Mouse (Mus musculus) lung, postnatal 0 days (tissue): ENCODE data around the gene Nlgn2. TPM values are rescaled to one million over a fixed set of nuclear protein-coding genes. Genes with fewer than 3 reads are reported as not detected.

ENCODE experiments used
- ATAC-seq: fragments of 200-750 bp; cut with Nextera tagmentation; 2 replicates; pipeline ENCODE4 v1.8.0; 2017; ENCODE audit warnings: moderate library complexity
- DNase-seq: peaks from one replicate; pipeline ENCODE4 v3.0.0-alpha.2; 2016; ENCODE audit warnings: low spot score
- H3K27ac ChIP-seq: fragments of 300-500 bp; sonication (generic); 2 replicates; pipeline ENCODE4 v1.5.1; 2014; ENCODE audit warnings: antibody characterized with exemption, mild to moderate bottlenecking, low read length, mixed read lengths
- H3K27me3 ChIP-seq: fragments of 300-500 bp; sonication (generic); replicated peaks from 2 replicates; pipeline ENCODE4 v1.6.1; 2014; ENCODE audit warnings: low read length, mixed read lengths; ENCODE audit not compliant: insufficient read depth
- H3K36me3 ChIP-seq: fragments of 300-500 bp; sonication (generic); 2 replicates; pipeline ENCODE4 v1.6.1; 2014; ENCODE audit warnings: low read length, mixed read lengths; ENCODE audit not compliant: insufficient read depth
- H3K4me1 ChIP-seq: fragments of 300-500 bp; sonication (generic); 2 replicates; pipeline ENCODE4 v1.6.1; 2014; ENCODE audit warnings: antibody characterized with exemption, low read depth, low read length, mixed read lengths; ENCODE audit not compliant: insufficient read depth
- H3K4me2 ChIP-seq: fragments of 300-500 bp; sonication (generic); replicated peaks from 2 replicates; pipeline ENCODE4 v1.6.1; 2014; ENCODE audit warnings: low read depth, mild to moderate bottlenecking, low read length, moderate library complexity, mixed read lengths
- H3K4me3 ChIP-seq: fragments of 300-500 bp; sonication (generic); 2 replicates; pipeline ENCODE4 v1.5.1; 2014; ENCODE audit warnings: low read depth, low read length
- H3K9ac ChIP-seq: fragments of 300-500 bp; sonication (generic); replicated peaks from 2 replicates; pipeline ENCODE4 v1.6.1; 2014; ENCODE audit warnings: low read depth, mild to moderate bottlenecking
- H3K9me3 ChIP-seq: fragments of 300-500 bp; sonication (generic); 2 replicates; pipeline ENCODE4 v1.6.1; 2016; ENCODE audit warnings: low read length, mixed read lengths
- CTCF ChIP-seq: IDR thresholded peaks from 2 replicates; pipeline ENCODE4 v1.5.1; 2016; ENCODE audit warnings: antibody characterized with exemption, mild to moderate bottlenecking
- EP300 ChIP-seq: IDR thresholded peaks from 2 replicates; pipeline ENCODE4 v1.6.1; 2016; ENCODE audit warnings: antibody characterized with exemption, mild to moderate bottlenecking, control low read depth
- WGBS: fragments of 180-500 bp; shearing (Covaris S2); extraction: QIAGEN DNeasy Blood & Tissue Kit; methylation state at CpG from one replicate; pipeline ENCODE4 v1.1.7; 2014; 5-methylcytosine and 5-hydroxymethylcytosine counted together
- polyA plus RNA-seq: library from polyadenylated mRNA; unstranded; fragments of >200 nt; fragmentation: Nextera tagmentation; extraction: Ambion mirVana; gene quantifications from 2 replicates; pipeline ENCODE4 v1.2.1, GENCODE M21; 2015

Gene Nlgn2
- polyA plus RNA-seq, 1 experiment from 2014 or later: 2.9 TPM

GRCm38 (mm10) chr11:69787306-69787705, 50.3 kb downstream of the Nlgn2 start:
- H3K27me3 ChIP-seq: no peaks in the 10 kb centered on the region
- H3K36me3 ChIP-seq: no peaks in the 10 kb centered on the region
- H3K9ac ChIP-seq: no peak overlapping the region
- WGBS: 86% methylated on average over 5 of the region's 5 CpGs
- no peak overlapping the region for H3K27ac ChIP-seq
- H3K9me3 ChIP-seq: no peaks in the 10 kb centered on the region
- H3K4me1 ChIP-seq: peaks cover 4% of the 10 kb centered on the region; the same call in 1 of the 2 replicates
- DNase-seq: no peak
- TF ChIP-seq EP300: no peak
- TF ChIP-seq CTCF: no peak
- no peak overlapping the region for H3K4me2 ChIP-seq
- no peak overlapping the region for H3K4me3 ChIP-seq
- no peak for ATAC-seq

GRCm38 (mm10) chr11:69784793-69785272, 52.8 kb downstream of the Nlgn2 start:
- H3K27ac ChIP-seq: no peak overlapping the region
- no peaks in the 10 kb centered on the region for H3K27me3 ChIP-seq
- 25% methylated on average over 15 of the region's 15 CpGs for WGBS
- ATAC-seq: peak; percentile 79
- no peak overlapping the region; the same call in 1 of the 2 replicates for H3K4me3 ChIP-seq
- DNase-seq: peak; percentile 84
- peaks cover 4% of the 10 kb centered on the region; the same call in 1 of the 2 replicates for H3K4me1 ChIP-seq
- TF ChIP-seq CTCF: no peak
- TF ChIP-seq EP300: 0 out of 2 replicates have a peak, but pooled peaks have one; percentile 15
- no peaks in the 10 kb centered on the region for H3K9me3 ChIP-seq
- peak overlapping the region; percentile 50 for H3K4me2 ChIP-seq
- H3K9ac ChIP-seq: no peak overlapping the region
- H3K36me3 ChIP-seq: no peaks in the 10 kb centered on the region

- DNase-seq (no peak), ATAC-seq (no peak)
- H3K36me3 ChIP-seq: no peaks in the 10 kb centered on the region
- H3K4me2 ChIP-seq: no peak overlapping the region
- H3K4me1 ChIP-seq: peaks cover 4% of the 10 kb centered on the region; the same call in 1 of the 2 replicates
- TF ChIP-seq CTCF: no peak
- H3K9ac ChIP-seq: no peak overlapping the region
- no peaks in the 10 kb centered on the region for H3K9me3 ChIP-seq
- H3K27ac ChIP-seq: no peak overlapping the region
- H3K4me3 ChIP-seq: no peak overlapping the region
- 26% methylated on average over 4 of the region's 4 CpGs for WGBS
- no peaks in the 10 kb centered on the region for H3K27me3 ChIP-seq
Observed at GRCm38 (mm10) chr11:69781828-69782227, 55.8 kb downstream of the Nlgn2 start.

GRCm38 (mm10) chr11:69778985-69779384, 58.6 kb downstream of the Nlgn2 start:
- H3K27ac ChIP-seq: no peak overlapping the region
- ATAC-seq: no peak
- no peaks in the 10 kb centered on the region for H3K9me3 ChIP-seq
- 27% methylated on average over 7 of the region's 7 CpGs for WGBS
- no peaks in the 10 kb centered on the region for H3K27me3 ChIP-seq
- no peak for DNase-seq
- no peaks in the 10 kb centered on the region for H3K36me3 ChIP-seq
- TF ChIP-seq EP300 (no peak), CTCF (no peak)
- no peak overlapping the region for H3K4me2 ChIP-seq
- H3K9ac ChIP-seq: no peak overlapping the region
- H3K4me3 ChIP-seq: no peak overlapping the region
- H3K4me1 ChIP-seq: no peaks in the 10 kb centered on the region

GRCm38 (mm10) chr11:69778258-69778982, 59.2 kb downstream of the Nlgn2 start:
- Histone ChIP-seq H3K4me3 (no peak overlapping the region), H3K9me3 (no peaks in the 10 kb centered on the region), H3K27me3 (no peaks in the 10 kb centered on the region), H3K4me2 (no peak overlapping the region), H3K27ac (no peak overlapping the region), H3K4me1 (no peaks in the 10 kb centered on the region), H3K36me3 (no peaks in the 10 kb centered on the region), H3K9ac (no peak overlapping the region)
- WGBS: 61% methylated on average over 23 of the region's 23 CpGs
- peak; percentile 18 for DNase-seq
- TF ChIP-seq CTCF: no peak
- TF ChIP-seq EP300: no peak
- ATAC-seq: peak; percentile 32; the same call in 1 of the 2 replicates

- Histone ChIP-seq H3K4me2 (no peak overlapping the region), H3K27me3 (no peaks in the 10 kb centered on the region), H3K9me3 (no peaks in the 10 kb centered on the region), H3K9ac (no peak overlapping the region), H3K4me1 (no peaks in the 10 kb centered on the region), H3K36me3 (no peaks in the 10 kb centered on the region), H3K27ac (no peak overlapping the region), H3K4me3 (no peak overlapping the region)
- no peak for TF ChIP-seq EP300
- no peak for TF ChIP-seq CTCF
- ATAC-seq (peak; percentile 22; the same call in 1 of the 2 replicates), DNase-seq (no peak)
- 68% methylated on average over 26 of the region's 26 CpGs for WGBS
Observed at GRCm38 (mm10) chr11:69777504-69778257, 59.9 kb downstream of the Nlgn2 start.
